Mouse (Mus musculus) left cerebral cortex, postnatal 36 days (tissue): Measurements from ENCODE around the gene Gm20547. TPM values are rescaled to one million over a fixed set of nuclear protein-coding genes. Genes with fewer than 3 reads are reported as not detected.

Experiments used
- DNase-seq, 2 experiments: peaks; one replicate each; pipeline ENCODE4 v3.0.0; 2021 to 2022; ENCODE audit warnings: low spot score in 2 of 2, mixed read lengths in 1 of 2
- intact Hi-C: fragments of 180-260 bp; cut with DNase I; formaldehyde crosslinking; loops from one replicate; pipeline ENCODE4 v1.15.1; 2025
- total RNA-seq, 2 experiments: library from RNA; stranded (reverse); gene quantifications; 2 replicates each; pipeline ENCODE4 v1.2.3; 2021

The Gm20547 gene
- total RNA-seq, 2 experiments from 2014 or later = not detected

- intact Hi-C loops = no loop called here
- no peak for DNase-seq
Measured at GRCm38 (mm10) chr17:34862416-34863081, 19.3 kb downstream of the Gm20547 start, which contains the start of gene Cfb. Gene Cfb (minus strand): TSS chr17:34862518.

GRCm38 (mm10) chr17:34861704-34862415 lies 20.0 kb downstream of the Gm20547 start:
- intact Hi-C loops = no loop called here
- no peak for DNase-seq

DNA sequence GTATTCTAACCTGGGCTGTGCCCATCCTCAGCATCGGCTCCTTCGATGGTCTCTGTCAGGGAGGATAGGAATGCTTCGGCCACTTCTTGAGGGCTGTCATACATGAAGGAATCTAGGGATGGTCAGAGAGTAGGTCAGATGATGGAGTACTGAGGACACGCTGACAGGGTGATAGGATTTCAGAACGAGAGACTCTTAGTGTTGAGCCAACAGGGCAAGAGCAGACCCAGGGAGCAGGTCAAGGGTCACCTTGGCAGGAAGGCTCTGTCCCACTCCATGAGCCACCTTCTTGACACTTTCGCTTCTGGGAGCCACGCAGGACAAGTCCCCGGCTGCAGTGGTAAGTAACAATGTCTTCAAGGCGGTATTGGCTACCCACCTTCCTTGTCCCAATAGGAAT lies 21.3 kb downstream of the Gm20547 start:
- no peak for DNase-seq
- intact Hi-C loops = no loop called here

GRCm38 (mm10) chr17:34858670-34859069 lies 23.2 kb downstream of the Gm20547 start:
- intact Hi-C loops = loop anchor here (5.0 kb wide), 1 partner anchor 54 kb away; the partner anchor contains the start of gene Slc44a4
- DNase-seq = no peak

- no peak for DNase-seq
- intact Hi-C loops = loop anchor here (5.0 kb wide), 1 partner anchor 56 kb away; the partner anchor contains the start of gene Slc44a4
Measured at GRCm38 (mm10) chr17:34855825-34856224, 26.0 kb downstream of the Gm20547 start.

GRCm38 (mm10) chr17:34854761-34855160 lies 27.1 kb downstream of the Gm20547 start:
- intact Hi-C loops = loop anchor here (5.0 kb wide), 3 partner anchors 38 to 128 kb away; partner anchors contain the start of genes Lsm2 and Slc44a4
- DNase-seq = no peak

DNA sequence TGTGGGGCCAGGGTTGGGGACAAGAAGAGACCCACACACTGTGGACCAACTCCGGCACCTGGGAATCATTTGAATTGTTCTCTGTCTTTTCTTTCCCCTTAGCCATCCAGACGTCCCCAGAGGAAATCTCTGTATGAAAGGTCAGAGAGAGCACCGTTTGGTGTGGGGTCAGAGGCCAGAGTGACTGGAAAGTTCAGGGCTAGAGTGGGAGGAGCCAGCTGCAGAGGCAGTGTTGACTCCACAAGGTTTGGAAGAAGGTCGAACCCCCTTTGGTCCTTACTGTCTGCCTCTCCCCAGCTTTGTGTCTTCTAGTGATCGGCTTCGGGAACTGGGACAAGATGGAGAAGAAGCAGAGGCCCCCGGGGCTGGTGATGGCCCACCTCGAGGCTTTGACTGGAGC lies 28.3 kb downstream of the Gm20547 start:
- intact Hi-C loops = loop anchor here (5.0 kb wide), 2 partner anchors 39 to 129 kb away; partner anchors contain the start of gene Lsm2
- no peak for DNase-seq

DNA sequence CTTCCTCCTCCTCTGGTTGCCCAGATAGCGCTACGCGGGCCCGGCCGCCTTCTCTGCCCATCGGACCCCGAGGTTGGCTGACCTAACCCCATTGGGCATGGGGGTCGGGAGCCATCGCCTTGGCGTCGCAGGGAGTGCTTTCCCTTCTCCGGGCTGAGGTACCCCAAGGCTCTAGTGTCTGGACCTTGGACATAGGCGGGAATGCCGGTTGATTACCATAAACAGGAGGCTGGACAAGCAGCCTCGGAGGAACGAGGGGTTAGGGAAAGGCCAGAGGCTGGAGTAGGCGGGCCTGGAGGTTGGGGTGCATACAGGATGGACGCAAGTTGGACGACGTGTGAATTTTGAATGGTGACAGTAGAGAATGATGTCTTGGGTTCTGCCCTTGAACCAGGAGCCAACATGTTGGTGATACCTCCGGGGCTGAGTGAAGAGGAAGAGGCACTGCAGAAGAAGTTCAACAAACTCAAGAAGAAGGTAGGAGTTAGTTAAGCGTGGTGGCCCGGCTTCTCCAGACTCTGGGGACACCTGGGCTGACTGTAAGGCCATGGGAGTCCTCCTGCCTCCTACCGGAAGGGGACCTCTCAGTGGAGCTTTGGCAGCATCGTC lies 31.2 kb downstream of the Gm20547 start:
- intact Hi-C loops = loop anchor here (1.0 to 5.0 kb wide), 3 partner anchors 13 to 132 kb away; partner anchors contain the start of genes Dxo and Lsm2
- DNase-seq = no peak

DNA sequence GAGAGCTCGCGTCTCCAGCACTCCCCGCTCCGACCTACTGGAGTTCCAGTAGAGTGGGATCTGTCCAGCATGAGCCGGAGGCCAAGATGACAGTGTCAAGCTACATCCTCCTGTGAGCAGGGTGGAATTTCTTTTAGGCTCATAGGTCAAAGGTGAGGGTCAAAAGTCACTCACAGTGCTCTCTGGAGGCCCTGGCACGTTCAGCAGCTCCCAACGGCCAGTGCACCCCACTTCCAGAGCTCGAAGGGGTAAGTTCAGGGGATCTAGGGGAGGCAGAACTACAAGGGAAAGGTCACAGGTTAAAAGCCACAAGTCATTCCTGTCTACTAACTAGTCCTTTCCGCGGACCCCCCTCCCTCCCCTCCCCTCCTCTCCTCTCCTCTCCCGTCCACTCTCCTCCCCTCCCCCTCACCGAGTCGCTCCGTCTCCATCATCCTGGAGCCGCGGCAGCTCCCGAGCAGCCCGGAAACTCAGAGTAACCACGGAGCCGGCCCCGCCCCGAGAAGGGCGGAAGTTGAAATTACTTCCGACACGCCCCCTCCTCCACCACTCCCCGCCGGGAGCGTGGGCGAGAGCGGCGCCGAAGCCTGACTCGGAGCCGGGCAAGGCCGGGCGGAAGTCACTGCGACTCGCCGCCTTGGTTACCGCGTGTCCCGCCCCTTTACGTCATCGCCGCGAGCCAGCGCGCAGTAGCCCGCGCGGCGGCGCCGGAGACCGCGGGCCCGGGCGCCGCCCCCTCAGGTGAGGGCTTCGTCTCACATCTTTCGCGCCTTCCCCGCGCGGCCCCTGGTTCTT lies 31.9 kb downstream of the Gm20547 start, which contains the start of the genes Skiv2l and Nelfe:
Skiv2l (minus strand) TSS at position 489 of the 795 bp plus-strand sequence.
Nelfe (plus strand) TSS at position 670 of the 795 bp plus-strand sequence.
- DNase-seq = peak; percentile 98
- intact Hi-C loops = loop anchor here (1.0 to 10.0 kb wide), 4 partner anchors 13 to 915 kb away; partner anchors contain the start of genes Dxo and Lsm2

DNA sequence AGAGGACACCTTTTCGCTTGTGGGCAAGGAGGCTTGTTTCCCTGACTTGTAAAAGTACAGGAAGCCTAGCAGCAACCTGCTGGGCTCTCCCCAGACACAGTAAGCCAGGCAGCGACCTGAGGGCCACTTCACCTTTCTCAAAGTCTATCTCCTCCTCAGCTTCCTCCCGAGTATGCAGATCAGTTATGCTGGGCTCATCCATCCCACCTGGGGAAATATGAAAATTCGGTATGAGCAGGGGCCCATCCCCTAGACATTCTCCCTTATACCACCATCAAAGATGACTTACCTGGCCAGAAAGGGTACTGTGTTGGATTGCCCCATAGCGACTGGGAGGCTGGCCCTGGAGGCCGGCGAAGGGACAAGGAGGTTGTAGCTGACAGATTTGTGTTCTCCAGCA lies 34.2 kb downstream of the Gm20547 start:
- no peak for DNase-seq
- intact Hi-C loops = loop anchor here (10.0 kb wide), 1 partner anchor 913 kb away; no protein-coding TSS in a partner anchor

DNA sequence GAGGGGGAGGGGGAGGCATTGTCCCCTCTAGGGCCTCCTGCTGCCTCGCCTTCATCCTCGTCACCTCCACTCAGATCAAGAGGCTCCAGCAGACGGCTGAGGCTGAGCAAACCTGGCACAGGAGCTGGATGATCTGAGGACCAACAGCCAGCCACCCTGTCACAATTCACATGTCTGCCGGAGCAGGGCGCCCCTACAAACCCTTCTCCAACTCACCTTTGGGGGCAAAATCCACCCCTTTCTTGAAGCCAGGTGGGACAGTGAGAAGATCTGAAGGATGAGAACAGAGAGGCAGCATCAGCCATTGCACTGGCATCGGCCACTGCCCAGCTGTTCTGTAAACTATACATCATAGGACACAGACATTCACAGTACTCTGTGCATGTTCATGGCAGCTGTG lies 34.6 kb downstream of the Gm20547 start:
- no peak for DNase-seq
- intact Hi-C loops = loop anchor here (10.0 kb wide), 1 partner anchor 912 kb away; no protein-coding TSS in a partner anchor

GRCm38 (mm10) chr17:34844884-34845283 lies 37.0 kb downstream of the Gm20547 start:
- intact Hi-C loops = loop anchor here (10.0 kb wide), 1 partner anchor 910 kb away; no protein-coding TSS in a partner anchor
- no peak for DNase-seq

DNA sequence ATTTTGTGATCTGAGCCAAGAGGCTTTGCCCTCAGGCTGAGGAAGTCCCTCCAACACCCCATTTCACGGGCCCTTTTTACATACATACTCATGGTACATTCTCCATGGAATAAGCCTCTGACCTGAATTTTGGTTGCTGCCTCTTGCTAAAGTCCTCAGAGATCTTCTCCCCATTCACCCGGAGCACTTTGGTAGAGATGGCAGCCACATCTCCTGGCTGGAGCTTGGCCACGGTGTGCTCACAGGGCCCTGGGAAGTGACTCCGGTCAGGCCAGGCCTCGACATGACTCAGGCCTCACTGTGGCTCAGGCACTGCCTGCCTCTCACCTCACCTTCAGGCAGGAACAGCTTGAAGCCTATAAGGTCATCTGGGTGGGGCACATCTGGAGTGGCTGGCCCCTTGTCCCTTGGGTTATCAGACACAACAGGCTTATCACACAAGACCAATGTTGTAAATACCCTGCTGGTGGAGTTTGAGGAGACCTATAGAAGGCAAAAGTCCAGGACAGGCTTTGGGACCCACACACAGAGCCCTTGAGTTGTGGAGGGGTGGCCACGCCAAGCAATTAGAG lies 41.0 kb downstream of the Gm20547 start:
- no peak for DNase-seq
- intact Hi-C loops = loop anchor here (10.0 kb wide), 1 partner anchor 906 kb away; no protein-coding TSS in a partner anchor

DNA sequence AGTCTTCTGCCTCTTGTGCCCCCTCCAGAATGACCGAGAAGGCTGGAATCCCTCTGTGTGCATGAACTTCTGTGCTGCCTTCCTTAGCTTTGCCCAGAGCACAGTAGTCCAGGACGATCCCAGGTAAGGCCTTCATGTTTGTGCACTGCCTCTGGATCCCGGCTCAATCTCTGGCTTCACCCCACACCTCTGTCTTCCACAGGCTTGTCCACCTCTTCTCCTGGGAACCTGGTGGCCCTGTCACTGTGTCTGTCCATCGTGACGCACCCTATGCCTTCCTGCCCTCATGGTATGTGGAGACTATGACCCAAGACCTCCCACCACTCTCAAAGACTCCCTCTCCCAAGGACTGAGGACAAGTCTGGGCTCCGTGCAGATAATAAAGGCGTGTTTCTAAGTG lies 43.1 kb downstream of the Gm20547 start:
- no peak for DNase-seq
- intact Hi-C loops = loop anchor here (5.0 kb wide), 3 partner anchors 54 to 404 kb away; partner anchors contain the start of gene Ddx39b

- intact Hi-C loops = loop anchor here (1.0 to 5.0 kb wide), 4 partner anchors 13 to 405 kb away; partner anchors contain the start of genes Ddx39b, Nelfe and Skiv2l
- no peak for DNase-seq
Measured at GRCm38 (mm10) chr17:34837464-34838324, 44.1 kb downstream of the Gm20547 start.

DNA sequence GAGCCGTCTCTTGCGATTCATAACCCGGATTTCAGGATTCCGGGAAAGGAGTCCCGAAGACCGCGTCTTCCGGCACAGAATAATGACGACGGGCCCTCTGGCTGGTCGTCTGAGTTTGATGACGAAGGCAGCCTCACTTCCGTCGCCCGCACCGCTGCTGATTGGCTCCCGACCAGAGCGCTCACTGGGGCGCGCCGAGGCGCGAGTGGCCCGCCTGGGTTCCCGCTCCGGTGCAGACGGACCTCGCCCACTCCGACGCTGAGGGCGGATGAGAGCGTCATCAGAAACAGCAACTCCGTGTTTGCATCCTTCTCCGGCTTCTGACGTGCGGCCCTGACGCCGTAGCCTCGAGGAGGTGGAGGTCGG lies 45.0 kb downstream of the Gm20547 start, which contains the start of the genes Stk19 and Dxo:
Stk19 (minus strand) TSS at position 90 of the 366 bp plus-strand sequence.
Dxo (plus strand) TSS at position 164 of the 366 bp plus-strand sequence.
- intact Hi-C loops = loop anchor here (1.0 to 5.0 kb wide), 4 partner anchors 13 to 405 kb away; partner anchors contain the start of genes Ddx39b, Nelfe and Skiv2l
- DNase-seq = peak; percentile 98 to 99

GRCm38 (mm10) chr17:34836155-34836855 lies 45.5 kb downstream of the Gm20547 start:
- no peak for DNase-seq
- intact Hi-C loops = loop anchor here (5.0 kb wide), 3 partner anchors 56 to 406 kb away; partner anchors contain the start of gene Ddx39b
